ENCODE assay signal across 9 mouse cellular contexts in genomic region chr1:186183204-186183651, GRCm38 (mm10).
A peak's percentile ranks its signal among the peaks of the same experiment; 100 is the strongest.
DNase-seq lines count a peak whose midpoint lies in the region; ATAC-seq lines count a peak whose summit lies in the region.
"Had no signal": no experiment of that assay in that cellular context is flagged by ENCODE, and none has a peak within 500 bp of the region (broad histone marks: within the 10 kb centered on the region; RNA-seq: fewer than 3 reads in every experiment).

No protein-coding gene starts in this region.

- peak overlapping the region; percentile 64 for H3K27ac ChIP-seq in heart, embryonic 10.5 days
- no peak overlapping the region for H3K27ac ChIP-seq in liver, embryonic 13.5 days

- H3K4me3 ChIP-seq in heart, embryonic 10.5 days = no peak overlapping the region
- H3K4me3 ChIP-seq in liver, embryonic 13.5 days (replicated peaks) = 0 out of 2 replicates have a peak overlapping the region, but pooled peaks have one; percentile 18

- no peak overlapping the region for H3K9ac ChIP-seq in liver, embryonic 13.5 days

- peaks cover 17% of the 10 kb centered on the region for H3K4me1 ChIP-seq in heart, embryonic 10.5 days
- H3K4me1 ChIP-seq in liver, embryonic 13.5 days (replicated peaks) = no peaks in the 10 kb centered on the region

- WGBS in heart, embryonic 10.5 days = 78% methylated on average over 8 of the region's 8 CpGs
- WGBS in liver, embryonic 13.5 days (ENCODE audit: insufficient replicate concordance) = 57% methylated on average over 8 of the region's 8 CpGs

- no peak for ATAC-seq in liver, embryonic 13.5 days (ENCODE audit: low read depth)

- peak overlapping the region; percentile 32 for H3K4me2 ChIP-seq in liver, embryonic 13.5 days

- H3K36me3 ChIP-seq in heart, embryonic 10.5 days = no peaks in the 10 kb centered on the region
- H3K36me3 ChIP-seq in liver, embryonic 13.5 days = no peaks in the 10 kb centered on the region

- no peaks in the 10 kb centered on the region for H3K9me3 ChIP-seq in heart, embryonic 10.5 days
- H3K9me3 ChIP-seq in liver, embryonic 13.5 days (replicated peaks) = no peaks in the 10 kb centered on the region

- no peak for DNase-seq in heart, embryonic 10.5 days (ENCODE audit: low spot score)
- no peak for DNase-seq in heart, adult 8-10 months (ENCODE audit: low spot score)
- DNase-seq in retina, postnatal 1 day = peak; percentile 40
- no peak for DNase-seq in retina, embryonic 14.5 days (ENCODE audit: low spot score)
- DNase-seq in liver, embryonic 13.5 days = no peak
- DNase-seq in B cell, adult 2 months = no peak
- no peak for DNase-seq in thymus, postnatal 4 days
- DNase-seq in left cerebral cortex, adult 8-10 months (ENCODE audit: low spot score in 2 of 2) = no peak
- DNase-seq: cerebellum, adult 9-11 months had no signal

- H3K27me3 ChIP-seq in heart, embryonic 10.5 days (ENCODE audit: insufficient read depth, poor library complexity, severe bottlenecking) = no peaks in the 10 kb centered on the region
- no peaks in the 10 kb centered on the region for H3K27me3 ChIP-seq in liver, embryonic 13.5 days
